ENCODE assay signal across 25 mouse cellular contexts in genomic region chr9:64369871-64370270, GRCm38 (mm10). TPM values are rescaled to one million over a fixed set of nuclear protein-coding genes. Genes with fewer than 3 reads are reported as not detected.
A peak's percentile ranks its signal among the peaks of the same experiment; 100 is the strongest.
DNase-seq lines count a peak whose midpoint lies in the region; ATAC-seq lines count a peak whose summit lies in the region.
"Had no signal": no experiment of that assay in that cellular context is flagged by ENCODE, and none has a peak within 500 bp of the region (broad histone marks: within the 10 kb centered on the region; RNA-seq: fewer than 3 reads in every experiment).

No protein-coding gene starts in this region.

- DNase-seq in adrenal gland, postnatal 14 days, result peak; percentile 8
- DNase-seq in adrenal gland, postnatal 25 days, result no peak
- peak; percentile 45 for DNase-seq in midbrain, embryonic 11.5 days (ENCODE audit: low spot score, missing footprints)
- no peak for DNase-seq in midbrain, embryonic 14.5 days
- DNase-seq in ZHBTc4 (ENCODE audit: low read depth, low spot score) (peak; percentile 56), liver (no peak)
- DNase-seq: adrenal gland, adult 2 months; adrenal gland, postnatal 36 days; B cell, adult 2 months; cerebellum, adult 2 months; cerebellum, adult 9-11 months; cerebellum, postnatal 25 days; forebrain, postnatal 0 days; gastrocnemius, adult 2 months; gastrocnemius, postnatal 14 days; heart, adult 11 months had no signal

- H3K27ac ChIP-seq in midbrain, embryonic 11.5 days (ENCODE audit: low read depth, low read length), result no peak overlapping the region
- no peak overlapping the region for H3K27ac ChIP-seq in midbrain, embryonic 14.5 days (replicated peaks; ENCODE audit: low read depth, low read length)
- H3K27ac ChIP-seq: embryonic facial prominence, embryonic 12.5 days; embryonic facial prominence, embryonic 15.5 days; gastrocnemius, adult 2 months; hindbrain, embryonic 12.5 days; hindbrain, embryonic 15.5 days had no signal

- no peak for ATAC-seq in midbrain, embryonic 11.5 days (ENCODE audit: low FRiP score)
- ATAC-seq in midbrain, embryonic 14.5 days (ENCODE audit: low FRiP score, low TSS enrichment), result no peak
- ATAC-seq: CD4-positive, CD25-positive, alpha-beta regulatory T cell, adult 4 months; forebrain, embryonic 14.5 days; forebrain, postnatal 0 days; Patski had no signal

- H3K9me3 ChIP-seq in midbrain, embryonic 11.5 days (ENCODE audit: control insufficient read depth, low read length), result no peaks in the 10 kb centered on the region
- H3K9me3 ChIP-seq in midbrain, embryonic 14.5 days (ENCODE audit: control insufficient read depth, low read length), result no peaks in the 10 kb centered on the region
- H3K9me3 ChIP-seq: embryonic facial prominence, embryonic 12.5 days; embryonic facial prominence, embryonic 15.5 days; hindbrain, embryonic 12.5 days; hindbrain, embryonic 15.5 days had no signal

- H3K4me2 ChIP-seq in midbrain, embryonic 11.5 days, result no peak overlapping the region
- no peak overlapping the region for H3K4me2 ChIP-seq in midbrain, embryonic 14.5 days (ENCODE audit: low read length)
- H3K4me2 ChIP-seq: embryonic facial prominence, embryonic 12.5 days; embryonic facial prominence, embryonic 15.5 days; heart, embryonic 11.5 days; hindbrain, embryonic 12.5 days; hindbrain, embryonic 15.5 days had no signal

- H3K27me3 ChIP-seq in midbrain, embryonic 11.5 days (ENCODE audit: control insufficient read depth, insufficient read depth, low read length), result no peaks in the 10 kb centered on the region
- no peaks in the 10 kb centered on the region for H3K27me3 ChIP-seq in midbrain, embryonic 14.5 days (ENCODE audit: control insufficient read depth, insufficient read depth, low read length)
- H3K27me3 ChIP-seq: hindbrain, embryonic 12.5 days; hindbrain, embryonic 15.5 days had no signal

- H3K4me3 ChIP-seq in midbrain, embryonic 11.5 days (ENCODE audit: low read depth, low read length), result no peak overlapping the region
- H3K4me3 ChIP-seq in midbrain, embryonic 14.5 days (replicated peaks; ENCODE audit: low read depth, low read length), result no peak overlapping the region
- H3K4me3 ChIP-seq: embryonic facial prominence, embryonic 12.5 days; embryonic facial prominence, embryonic 15.5 days; gastrocnemius, adult 2 months; hindbrain, embryonic 12.5 days; hindbrain, embryonic 15.5 days had no signal

- H3K4me1 ChIP-seq in midbrain, embryonic 11.5 days (ENCODE audit: control insufficient read depth, insufficient read depth, low read length), result no peaks in the 10 kb centered on the region; the same call in 1 of the 2 replicates
- no peaks in the 10 kb centered on the region for H3K4me1 ChIP-seq in midbrain, embryonic 14.5 days (ENCODE audit: control insufficient read depth, insufficient read depth, low read length)
- H3K4me1 ChIP-seq: embryonic facial prominence, embryonic 12.5 days; embryonic facial prominence, embryonic 15.5 days had no signal

- 79% methylated on average over 7 of the region's 7 CpGs for WGBS in midbrain, embryonic 11.5 days
- WGBS in midbrain, embryonic 14.5 days, result 69% methylated on average over 7 of the region's 7 CpGs

- no peaks in the 10 kb centered on the region for H3K36me3 ChIP-seq in midbrain, embryonic 11.5 days (ENCODE audit: control insufficient read depth, insufficient read depth, low read length)
- H3K36me3 ChIP-seq in midbrain, embryonic 14.5 days (ENCODE audit: control insufficient read depth, insufficient read depth, low read length), result no peaks in the 10 kb centered on the region
- H3K36me3 ChIP-seq: embryonic facial prominence, embryonic 12.5 days; embryonic facial prominence, embryonic 15.5 days; hindbrain, embryonic 12.5 days; hindbrain, embryonic 15.5 days had no signal

- no peak overlapping the region for H3K9ac ChIP-seq in midbrain, embryonic 11.5 days (ENCODE audit: low read length)
- H3K9ac ChIP-seq in midbrain, embryonic 14.5 days (replicated peaks; ENCODE audit: low read length), result no peak overlapping the region
- H3K9ac ChIP-seq: embryonic facial prominence, embryonic 12.5 days; embryonic facial prominence, embryonic 15.5 days; forebrain, postnatal 0 days; hindbrain, embryonic 12.5 days; hindbrain, embryonic 15.5 days had no signal

RNA-seq across cellular contexts. Expression of gene Megf11, which starts 15.6 kb away (rescaled TPM):
- total RNA-seq in adrenal gland, postnatal 14 days (2021), result 1.0 and 2.0 TPM in 2 replicates
- total RNA-seq in adrenal gland, postnatal 25 days (2021), result 0.29 and 0.97 TPM in 2 replicates
- polyA plus RNA-seq in midbrain, embryonic 11.5 days (2014; fragmentation: Nextera tagmentation; extraction: Ambion mirVana), result 2.6 and 3.1 TPM in 2 replicates
- 17.1 and 18.6 TPM in 2 replicates for polyA plus RNA-seq in midbrain, embryonic 14.5 days (2014; fragmentation: Nextera tagmentation; extraction: Ambion mirVana)
- total RNA-seq: hematopoietic stem cell, adult 5-6 weeks had no signal

RNA-seq across cellular contexts. Expression of gene Dis3l, which starts 28.8 kb away (rescaled TPM):
- total RNA-seq in adrenal gland, postnatal 14 days (2021), result 16.8 and 20.1 TPM in 2 replicates
- total RNA-seq in adrenal gland, postnatal 25 days (2021), result 20.5 and 22.6 TPM in 2 replicates
- polyA plus RNA-seq in midbrain, embryonic 11.5 days (2014; fragmentation: Nextera tagmentation; extraction: Ambion mirVana), result 26.5 and 27.1 TPM in 2 replicates
- 17.1 and 23.9 TPM in 2 replicates for polyA plus RNA-seq in midbrain, embryonic 14.5 days (2014; fragmentation: Nextera tagmentation; extraction: Ambion mirVana)

Comparison
In these comparisons a context has a peak if more than half of its experiments do, and no peak if none do; other contexts are left out.
1. DNase-seq: peak in adrenal gland, postnatal 14 days (single experiment), midbrain, embryonic 11.5 days (single experiment) and ZHBTc4 (single experiment); none in adrenal gland, postnatal 25 days (single experiment), midbrain, embryonic 14.5 days (single experiment) and liver (single experiment).